Mouse (Mus musculus) ovary, postnatal 14 days (tissue): ENCODE data around the gene Dlx6.

Source experiments
- DNase-seq: peaks from one replicate; pipeline ENCODE4 v3.0.0; 2022; ENCODE audit warnings: low spot score

The Dlx6 gene

DNA sequence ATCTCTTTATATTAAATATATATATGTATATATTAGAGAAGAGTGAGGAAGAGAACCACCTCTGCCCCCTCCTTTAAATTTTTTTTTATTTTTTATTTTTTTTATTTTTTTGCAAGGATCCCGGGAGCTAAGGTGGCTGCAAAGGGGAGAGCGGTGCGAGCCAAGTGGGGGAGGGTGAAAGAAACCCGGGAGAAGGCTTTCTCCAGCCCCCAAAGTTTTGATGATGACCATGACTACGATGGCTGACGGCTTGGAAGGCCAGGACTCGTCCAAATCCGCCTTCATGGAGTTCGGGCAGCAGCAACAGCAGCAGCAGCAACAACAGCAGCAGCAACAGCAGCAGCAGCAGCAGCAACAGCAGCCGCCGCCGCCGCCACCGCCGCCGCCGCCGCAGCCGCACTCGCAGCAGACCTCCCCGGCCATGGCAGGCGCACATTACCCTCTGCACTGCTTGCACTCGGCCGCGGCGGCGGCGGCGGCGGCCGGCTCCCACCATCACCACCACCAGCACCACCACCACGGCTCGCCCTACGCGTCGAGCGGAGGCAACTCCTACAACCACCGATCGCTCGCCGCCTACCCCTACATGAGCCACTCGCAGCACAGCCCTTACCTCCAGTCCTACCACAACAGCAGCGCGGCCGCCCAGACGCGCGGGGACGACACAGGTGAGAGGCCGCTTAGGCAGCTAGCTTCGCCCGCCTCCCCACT is at the start of gene Dlx6:
Dlx6 (plus strand) TSS at position 175 of the 711 bp plus-strand sequence.
- no peak for DNase-seq

- DNase-seq: no peak
These were observed 46.3 kb upstream of the Dlx6 start for GRCm38 (mm10) chr6:6816821-6817220.

GRCm38 (mm10) chr6:6818036-6818788 is 44.9 kb upstream of the Dlx6 start:
- no peak for DNase-seq

DNA sequence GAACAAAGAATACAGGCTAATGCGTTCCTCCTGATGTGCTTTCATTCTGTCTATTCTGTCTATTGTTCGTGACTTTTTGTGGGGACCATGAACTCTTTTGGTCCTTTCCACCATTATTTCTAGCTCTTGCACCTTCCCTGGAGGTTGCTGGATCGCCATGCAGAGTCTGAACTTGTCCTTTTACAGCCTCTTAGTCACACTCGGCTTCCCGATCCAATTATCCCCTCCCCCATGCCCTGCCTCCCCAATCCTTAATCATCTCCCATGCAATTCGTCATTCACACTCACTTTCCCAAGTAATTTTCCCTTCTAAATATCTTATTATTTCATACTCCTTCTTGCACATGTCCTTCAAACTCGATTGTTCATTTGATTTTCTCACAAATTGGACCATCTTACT is 44.0 kb upstream of the Dlx6 start:
- DNase-seq: no peak

- no peak for DNase-seq
These were observed 37.8 kb upstream of the Dlx6 start for GRCm38 (mm10) chr6:6825313-6825712.

DNA sequence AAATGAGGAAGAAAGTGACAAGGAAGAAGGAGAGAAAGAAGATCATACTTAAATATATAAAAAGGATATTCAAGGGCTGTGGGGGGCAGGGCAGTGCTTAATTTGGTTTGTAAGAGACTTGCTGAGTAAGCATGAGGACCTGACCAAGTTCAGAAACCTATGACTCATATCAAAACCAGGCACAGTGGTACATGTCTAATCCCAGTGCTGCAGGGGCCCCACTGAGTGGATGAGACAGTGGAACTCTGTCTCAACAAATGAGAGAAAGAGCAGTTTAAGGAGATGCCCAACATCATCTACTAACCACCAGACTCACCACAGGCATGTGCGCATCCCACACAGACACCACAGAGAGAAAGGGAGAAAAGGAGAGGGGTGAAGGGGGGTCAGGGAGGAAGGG is 36.3 kb upstream of the Dlx6 start:
- DNase-seq: no peak

DNA sequence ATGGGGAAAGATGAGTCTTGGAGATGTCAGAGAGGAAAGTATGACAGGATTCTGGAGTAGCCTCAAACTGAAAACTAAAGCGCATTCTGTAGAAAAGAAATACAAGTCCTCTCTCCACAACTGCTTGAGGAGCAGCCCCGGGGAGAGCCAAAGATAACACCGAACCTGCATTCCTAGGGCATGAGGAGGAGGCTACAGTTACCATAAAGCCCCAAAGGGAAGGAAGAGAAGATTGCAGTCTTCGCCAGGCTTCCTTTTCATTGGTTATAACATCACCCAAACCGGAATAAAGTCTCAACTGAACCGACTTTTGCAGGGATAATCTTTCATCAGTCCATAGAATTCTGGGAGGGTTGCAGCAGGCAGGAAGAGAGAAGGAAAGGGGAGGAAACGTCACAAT is 32.7 kb upstream of the Dlx6 start:
- DNase-seq: no peak

DNA sequence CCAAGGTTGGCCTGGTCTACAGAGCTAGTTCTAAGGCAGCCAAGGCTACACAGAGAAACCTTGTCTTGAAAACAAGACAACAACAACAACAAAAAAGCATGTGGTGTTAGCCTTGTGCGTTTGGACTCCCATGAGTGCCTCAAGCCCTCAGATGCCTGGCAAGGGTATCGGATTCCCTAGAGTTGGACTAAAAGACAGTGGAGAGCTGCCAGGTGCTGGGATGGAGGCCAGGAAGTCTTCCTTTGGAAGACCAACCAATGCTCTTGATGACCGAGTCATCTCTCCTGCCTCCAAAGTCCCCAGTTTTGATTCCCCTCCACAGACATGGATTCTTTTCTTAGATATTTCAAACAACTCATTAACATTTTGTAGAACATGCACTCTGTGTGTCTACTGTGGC is 29.8 kb upstream of the Dlx6 start:
- DNase-seq: no peak

DNA sequence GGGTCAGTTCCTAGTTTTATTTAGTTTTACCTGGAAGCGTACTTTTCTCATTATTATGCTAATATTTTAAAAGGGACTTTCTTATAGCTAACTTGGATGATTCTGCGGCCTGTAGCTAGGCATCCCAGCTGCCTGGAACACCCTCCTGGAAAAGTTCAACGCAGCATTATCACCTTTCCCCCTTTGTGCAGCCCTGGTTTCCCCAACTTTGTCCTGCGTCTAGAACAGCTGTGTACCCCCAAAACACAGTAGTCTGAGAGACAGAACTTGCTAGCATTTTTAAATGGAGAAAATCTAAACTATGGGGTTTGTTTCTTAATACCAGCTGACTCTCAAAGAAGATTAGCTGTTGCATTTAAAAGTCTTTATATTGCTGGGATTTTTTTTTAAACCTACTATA is 14.6 kb upstream of the Dlx6 start:
- DNase-seq: no peak

DNA sequence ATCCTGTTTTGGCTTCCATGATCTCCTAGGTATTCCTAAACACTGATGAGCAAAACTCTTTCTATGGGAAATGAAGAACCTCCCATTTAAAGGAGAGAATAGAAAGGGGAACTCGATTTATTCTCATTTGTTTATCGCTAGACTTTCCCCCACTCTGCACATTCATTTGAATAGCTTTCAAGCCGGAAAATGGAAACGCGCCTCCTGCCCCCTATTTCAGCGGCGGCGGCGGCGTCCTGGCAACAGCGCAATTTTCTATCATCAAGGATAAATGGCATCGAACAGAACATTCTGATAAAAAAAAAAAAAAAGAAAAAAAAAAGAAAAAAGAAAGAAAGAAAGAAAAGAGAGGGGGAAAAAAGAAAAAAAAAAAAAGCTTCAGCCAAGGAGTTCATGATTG is 13.4 kb upstream of the Dlx6 start:
- DNase-seq: no peak

GRCm38 (mm10) chr6:6850324-6851060 is 12.6 kb upstream of the Dlx6 start:
- DNase-seq: no peak

GRCm38 (mm10) chr6:6851166-6851565 is 12.0 kb upstream of the Dlx6 start:
- DNase-seq: no peak

GRCm38 (mm10) chr6:6852944-6853343 is 10.2 kb upstream of the Dlx6 start:
- DNase-seq: no peak

DNA sequence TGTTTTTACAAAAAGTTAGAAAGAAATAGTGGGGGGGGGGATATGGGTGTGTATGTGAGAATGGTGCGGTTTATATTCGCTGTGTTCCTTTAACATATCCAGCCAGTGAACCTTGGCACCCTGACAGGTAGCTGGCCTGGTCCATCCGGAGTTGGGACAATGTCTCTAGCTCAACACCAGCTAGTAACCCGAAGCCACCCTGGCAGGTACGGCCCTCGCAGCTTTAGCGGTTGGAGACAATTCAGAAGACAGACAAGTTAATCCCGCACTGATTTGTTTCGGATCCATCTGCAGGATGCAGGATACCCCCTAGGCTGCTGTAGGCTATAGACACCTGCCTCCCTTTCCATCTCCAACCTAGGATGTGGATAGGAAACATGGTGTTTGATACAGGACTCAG is 9.0 kb upstream of the Dlx6 start:
- no peak for DNase-seq

DNA sequence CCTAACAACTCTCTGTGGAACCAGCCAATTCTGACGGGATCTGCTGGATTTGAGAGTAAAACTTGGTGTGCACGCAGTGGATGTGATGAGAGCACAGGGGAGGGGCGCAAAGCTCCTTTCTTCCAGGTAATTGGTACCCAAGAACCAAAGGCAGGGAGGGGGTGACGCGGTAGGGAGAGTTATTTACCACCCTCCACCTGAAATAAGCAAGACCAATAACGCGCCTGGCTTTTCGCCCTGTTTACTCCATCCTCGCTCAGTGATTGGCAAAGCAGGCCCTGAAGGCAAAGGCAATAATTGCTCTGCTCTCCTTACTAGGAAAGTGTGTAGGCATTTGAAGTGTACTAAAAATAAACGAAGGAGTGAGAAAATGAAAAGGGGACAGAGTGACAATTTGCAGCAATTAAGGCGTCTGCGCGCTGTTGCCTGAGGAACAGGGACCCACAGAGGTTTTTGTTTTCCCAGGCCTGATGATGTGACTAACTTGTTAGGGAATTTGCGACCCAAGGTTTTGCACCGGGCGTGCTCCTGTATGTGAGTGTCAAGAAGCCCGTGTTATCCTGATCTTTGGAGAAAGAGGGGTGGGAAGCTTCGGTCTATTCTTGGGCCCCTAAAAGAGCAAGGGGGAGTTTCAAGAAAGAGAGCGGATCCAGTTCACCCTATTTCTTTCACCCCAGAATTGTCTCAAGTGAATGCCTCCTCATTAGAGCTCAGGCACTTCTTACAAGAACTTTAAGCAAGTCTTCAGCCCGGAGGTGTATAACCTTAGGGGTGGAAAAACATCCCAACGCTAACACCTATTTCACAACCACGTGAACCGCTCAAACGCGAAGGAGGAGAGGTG is 8.0 kb upstream of the Dlx6 start:
- DNase-seq: no peak

DNA sequence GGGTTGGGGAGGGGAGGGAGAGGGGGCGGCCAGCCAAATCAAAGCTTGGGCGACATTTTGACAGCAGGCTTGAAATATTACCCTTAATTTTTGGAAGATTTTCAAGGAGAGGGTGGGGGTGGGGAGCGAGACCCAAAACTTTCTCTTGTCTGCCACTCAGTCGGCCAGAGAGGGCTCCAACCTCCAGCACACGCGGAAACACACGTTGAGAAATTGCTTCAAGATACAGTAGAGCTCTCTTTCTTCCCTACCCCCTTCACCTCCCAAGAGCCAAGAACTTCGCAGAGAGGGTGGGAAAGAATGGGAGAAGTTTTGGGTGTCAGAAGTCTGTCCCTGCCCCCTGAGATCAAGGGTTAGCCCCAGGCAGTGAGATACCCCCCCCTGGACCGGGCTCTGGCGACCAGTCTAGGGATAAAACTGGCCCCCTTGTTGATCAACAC is 7.4 kb upstream of the Dlx6 start:
- DNase-seq: no peak

DNA sequence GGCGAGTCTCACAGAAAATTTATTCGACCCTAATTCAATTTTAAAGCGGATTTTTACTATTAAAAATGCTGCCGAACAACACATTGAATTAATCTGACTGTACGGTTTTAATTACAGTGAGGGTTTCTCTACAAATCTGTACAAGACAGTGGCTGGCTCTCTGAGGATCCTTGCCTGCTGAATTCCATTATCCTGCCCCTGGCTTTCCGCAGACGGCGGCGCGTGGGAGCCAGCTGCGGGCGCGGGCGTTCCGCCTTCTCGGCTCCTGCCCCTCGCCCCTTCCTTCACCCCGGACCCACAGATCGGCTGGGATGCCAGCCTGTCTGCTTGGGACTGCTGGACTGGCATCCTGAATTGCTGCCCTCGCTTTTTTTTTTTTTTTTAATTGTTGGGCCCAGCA is 6.8 kb upstream of the Dlx6 start:
- DNase-seq: no peak

DNA sequence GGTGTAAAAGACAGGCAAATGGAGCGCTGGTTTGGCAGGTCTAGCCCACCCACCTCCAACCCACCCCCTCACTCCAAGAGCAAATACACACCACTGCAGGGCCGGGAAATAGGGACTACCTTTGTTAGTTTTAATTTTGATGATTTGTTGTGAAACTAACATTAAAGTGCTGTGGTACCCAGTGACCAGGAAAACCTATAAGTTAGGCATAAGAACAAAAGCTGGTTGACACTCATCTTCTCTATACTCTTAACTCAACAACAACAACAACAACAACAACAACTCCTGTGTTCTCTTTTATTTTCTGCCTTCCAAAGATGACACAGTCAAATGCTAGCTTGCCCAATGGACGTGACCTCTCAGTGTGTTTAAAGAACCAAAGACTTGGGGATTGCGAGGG is 6.3 kb upstream of the Dlx6 start:
- DNase-seq: no peak

- DNase-seq: no peak
These were observed 5.4 kb upstream of the Dlx6 start for GRCm38 (mm10) chr6:6857766-6858165.

GRCm38 (mm10) chr6:6858571-6858970 is 4.6 kb upstream of the Dlx6 start:
- DNase-seq: no peak

DNA sequence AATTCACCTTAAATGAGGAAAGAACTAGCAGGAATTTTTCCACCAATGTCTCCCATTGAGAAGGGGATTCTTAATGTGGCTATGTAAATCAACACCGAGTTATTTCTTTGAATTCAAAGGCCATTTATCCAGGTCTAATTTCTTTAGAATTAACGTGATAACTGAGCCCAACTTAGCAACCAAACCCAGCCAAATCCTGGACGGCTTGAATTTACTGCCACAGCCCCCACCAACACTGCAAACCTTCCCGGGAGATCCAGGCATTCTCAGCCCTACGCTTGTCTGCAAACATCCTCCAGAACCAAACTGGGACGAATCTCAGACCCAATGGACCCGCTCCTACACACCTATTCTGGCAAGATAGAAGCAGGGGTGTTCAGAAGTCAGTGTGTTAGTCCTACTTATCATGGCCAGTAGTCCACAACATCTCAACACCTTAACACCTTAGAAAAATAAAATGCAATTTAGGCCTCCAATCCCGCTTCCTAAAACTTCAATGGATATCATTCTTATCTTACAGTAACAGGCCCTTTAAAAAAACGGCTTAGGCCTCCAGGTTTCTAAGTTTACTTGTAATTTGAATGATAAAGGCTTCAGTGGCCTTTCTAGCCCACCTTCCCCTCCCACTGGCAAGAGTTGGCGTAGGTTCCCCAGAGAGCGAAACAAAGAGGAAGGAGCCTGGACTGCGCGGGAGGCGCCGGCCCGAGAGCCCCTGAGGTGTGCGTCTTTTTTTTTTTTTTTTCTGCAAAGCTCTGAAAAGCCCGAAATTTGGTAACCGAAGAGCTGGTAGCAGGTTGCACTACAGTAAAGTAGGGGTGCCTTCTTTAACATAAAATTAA is 3.8 kb upstream of the Dlx6 start:
- DNase-seq: no peak
